Mouse (Mus musculus) forebrain, embryonic 15.5 days (tissue): ENCODE measurements around the gene Ppp1r3c. TPM values are rescaled to one million over a fixed set of nuclear protein-coding genes. Genes with fewer than 3 reads are reported as not detected.

Experiments
- ATAC-seq: fragments of 200-750 bp; cut with Nextera tagmentation; replicated peaks from 2 replicates; pipeline ENCODE4 v1.8.0; 2017; ENCODE audit warnings: mild to moderate bottlenecking, moderate TSS enrichment, moderate library complexity
- H3K27ac ChIP-seq: fragments of 300-500 bp; sonication (generic); replicated peaks from 2 replicates; pipeline ENCODE4 v1.5.1; 2015; ENCODE audit warnings: mild to moderate bottlenecking, inconsistent platforms
- H3K27me3 ChIP-seq: fragments of 300-500 bp; sonication (generic); 2 replicates; pipeline ENCODE4 v1.6.1; 2015; ENCODE audit warnings: inconsistent platforms
- H3K36me3 ChIP-seq: fragments of 300-500 bp; sonication (generic); 2 replicates; pipeline ENCODE4 v1.6.1; 2015; ENCODE audit warnings: mild to moderate bottlenecking, inconsistent platforms
- H3K4me1 ChIP-seq: fragments of 300-500 bp; sonication (generic); 2 replicates; pipeline ENCODE4 v1.6.1; 2015; ENCODE audit warnings: inconsistent platforms
- H3K4me2 ChIP-seq: fragments of 300-500 bp; sonication (generic); replicated peaks from 2 replicates; pipeline ENCODE4 v1.6.1; 2015; ENCODE audit warnings: mild to moderate bottlenecking, inconsistent platforms
- H3K4me3 ChIP-seq: fragments of 300-500 bp; sonication (generic); 2 replicates; pipeline ENCODE4 v1.5.1; 2015; ENCODE audit warnings: mild to moderate bottlenecking, inconsistent platforms
- H3K9ac ChIP-seq: fragments of 300-500 bp; sonication (generic); replicated peaks from 2 replicates; pipeline ENCODE4 v1.6.1; 2015; ENCODE audit warnings: mild to moderate bottlenecking, inconsistent platforms
- H3K9me3 ChIP-seq: fragments of 300-500 bp; sonication (generic); 2 replicates; pipeline ENCODE4 v1.6.1; 2016; ENCODE audit warnings: inconsistent platforms
- WGBS: fragments of 180-500 bp; shearing (Covaris S2); methylation state at CpG from one replicate; pipeline ENCODE4 v1.1.7; 2015; ENCODE audit warnings: mixed read lengths; 5-methylcytosine and 5-hydroxymethylcytosine counted together
- polyA plus RNA-seq: library from polyadenylated mRNA; unstranded; fragments of >200 nt; fragmentation: Nextera tagmentation; extraction: Ambion mirVana; gene quantifications from 2 replicates; pipeline ENCODE4 v1.2.1, GENCODE M21; 2015

The Ppp1r3c gene
- polyA plus RNA-seq, 1 experiment from 2014 or later, result 8.2 TPM

GRCm38 (mm10) chr19:36691941-36692340 lies 44.5 kb downstream of the Ppp1r3c start:
- Histone ChIP-seq H3K9me3 (no peaks in the 10 kb centered on the region), H3K4me1 (peaks cover 29% of the 10 kb centered on the region), H3K9ac (no peak overlapping the region), H3K4me3 (no peak overlapping the region), H3K27me3 (no peaks in the 10 kb centered on the region), H3K4me2 (no peak overlapping the region), H3K36me3 (no peaks in the 10 kb centered on the region), H3K27ac (no peak overlapping the region)
- WGBS, result 88% methylated on average over 5 of the region's 5 CpGs
- ATAC-seq, result no peak

GRCm38 (mm10) chr19:36691245-36691644 lies 45.2 kb downstream of the Ppp1r3c start:
- no peak overlapping the region for H3K4me2 ChIP-seq
- H3K9ac ChIP-seq, result no peak overlapping the region
- no peaks in the 10 kb centered on the region for H3K9me3 ChIP-seq
- H3K4me1 ChIP-seq, result peaks cover 22% of the 10 kb centered on the region
- no peak for ATAC-seq
- H3K27me3 ChIP-seq, result no peaks in the 10 kb centered on the region
- no peak overlapping the region for H3K4me3 ChIP-seq
- WGBS, result 89% methylated on average over 2 of the region's 2 CpGs
- H3K27ac ChIP-seq, result no peak overlapping the region
- H3K36me3 ChIP-seq, result no peaks in the 10 kb centered on the region

- no peak overlapping the region for H3K4me2 ChIP-seq
- H3K9me3 ChIP-seq, result no peaks in the 10 kb centered on the region
- peak; percentile 63 for ATAC-seq
- H3K27ac ChIP-seq, result peak overlapping the region; percentile 59
- H3K4me3 ChIP-seq, result no peak overlapping the region
- H3K27me3 ChIP-seq, result no peaks in the 10 kb centered on the region
- 40% methylated on average over 5 of the region's 5 CpGs for WGBS
- no peaks in the 10 kb centered on the region for H3K36me3 ChIP-seq
- H3K9ac ChIP-seq, result no peak overlapping the region
- H3K4me1 ChIP-seq, result peaks cover 18% of the 10 kb centered on the region
Observed at GRCm38 (mm10) chr19:36689205-36689604, 47.2 kb downstream of the Ppp1r3c start.

GRCm38 (mm10) chr19:36687843-36688637 lies 48.4 kb downstream of the Ppp1r3c start:
- Histone ChIP-seq H3K9ac (no peak overlapping the region), H3K4me3 (no peak overlapping the region), H3K4me2 (no peak overlapping the region), H3K36me3 (no peaks in the 10 kb centered on the region), H3K27me3 (no peaks in the 10 kb centered on the region), H3K4me1 (peaks cover 18% of the 10 kb centered on the region), H3K27ac (peak overlapping the region; percentile 59), H3K9me3 (no peaks in the 10 kb centered on the region)
- WGBS, result 36% methylated on average over 8 of the region's 8 CpGs
- peak; percentile 58 for ATAC-seq

GRCm38 (mm10) chr19:36687044-36687443 lies 49.4 kb downstream of the Ppp1r3c start:
- no peaks in the 10 kb centered on the region for H3K27me3 ChIP-seq
- peaks cover 18% of the 10 kb centered on the region for H3K4me1 ChIP-seq
- no peaks in the 10 kb centered on the region for H3K9me3 ChIP-seq
- H3K4me3 ChIP-seq, result no peak overlapping the region
- H3K27ac ChIP-seq, result no peak overlapping the region
- H3K9ac ChIP-seq, result no peak overlapping the region
- no peaks in the 10 kb centered on the region for H3K36me3 ChIP-seq
- ATAC-seq, result no peak
- WGBS, result 92% methylated on average over 9 of the region's 9 CpGs
- H3K4me2 ChIP-seq, result no peak overlapping the region

GRCm38 (mm10) chr19:36686016-36686415 lies 50.4 kb downstream of the Ppp1r3c start:
- H3K36me3 ChIP-seq, result no peaks in the 10 kb centered on the region

GRCm38 (mm10) chr19:36682560-36682959 lies 53.9 kb downstream of the Ppp1r3c start:
- H3K36me3 ChIP-seq, result no peaks in the 10 kb centered on the region
- H3K9ac ChIP-seq, result no peak overlapping the region
- no peak for ATAC-seq
- WGBS, result 77% methylated on average over 2 of the region's 2 CpGs
- no peaks in the 10 kb centered on the region for H3K27me3 ChIP-seq
- no peak overlapping the region for H3K4me3 ChIP-seq
- H3K9me3 ChIP-seq, result no peaks in the 10 kb centered on the region
- no peak overlapping the region for H3K4me2 ChIP-seq
- H3K27ac ChIP-seq, result no peak overlapping the region
- H3K4me1 ChIP-seq, result peaks cover 16% of the 10 kb centered on the region

More at GRCm38 (mm10) chr19:36686016-36686415, 50.4 kb downstream of the Ppp1r3c start:
- ATAC-seq, result no peak
- H3K9ac ChIP-seq, result no peak overlapping the region
- H3K27ac ChIP-seq, result no peak overlapping the region
- H3K27me3 ChIP-seq, result no peaks in the 10 kb centered on the region
- no peaks in the 10 kb centered on the region for H3K9me3 ChIP-seq
- peaks cover 18% of the 10 kb centered on the region for H3K4me1 ChIP-seq
- 89% methylated on average over 11 of the region's 11 CpGs for WGBS
- no peak overlapping the region for H3K4me2 ChIP-seq
- H3K4me3 ChIP-seq, result no peak overlapping the region

Other genes with a start within 250 kb of the Ppp1r3c start
- 14.2 and 15.7 TPM in 2 replicates for gene Hectd2, start 182.0 kb downstream of the Ppp1r3c start, polyA plus RNA-seq
- 43.0 TPM in 2 replicates for gene Tnks2, start 97.6 kb upstream of the Ppp1r3c start, polyA plus RNA-seq
- 27.2 and 33.4 TPM in 2 replicates for gene Fgfbp3, start 183.0 kb upstream of the Ppp1r3c start, polyA plus RNA-seq
- 10.4 and 11.3 TPM in 2 replicates for gene Btaf1, start 189.4 kb upstream of the Ppp1r3c start, polyA plus RNA-seq